Mouse (Mus musculus): ENCODE measurements around the gene Aaas. TPM values are rescaled to one million over a fixed set of nuclear protein-coding genes. Genes with fewer than 3 reads are reported as not detected.
A peak's percentile ranks its signal among the peaks of the same experiment; 100 is the strongest.
"Not testable (repeated sequence)": the region's sequence is repeated elsewhere in the genome, so short reads cannot be mapped to it uniquely, and the experiment has no call there.

The Aaas gene
- polyA plus RNA-seq, 1 experiment = not detected

GRCm38 (mm10) chr15:102352177-102352576, 1.6 kb upstream of the Aaas start:
- H3K27ac ChIP-seq (ENCODE audit: insufficient read depth, low read depth, low read length) = no peak overlapping the region
- no peak for TF ChIP-seq POLR2A (IDR thresholded peaks at IDR 0.05; ENCODE audit: insufficient read depth, low read depth, low read length)
- TF ChIP-seq CTCF (IDR thresholded peaks at IDR 0.05; ENCODE audit: insufficient read depth, low read depth, low read length) = no peak
- 64% methylated on average over 2 of the region's 2 CpGs for WGBS
- no peak overlapping the region for H3K4me3 ChIP-seq (ENCODE audit: insufficient read depth, low read depth, low read length)
- peaks cover 12% of the 10 kb centered on the region for H3K4me1 ChIP-seq (ENCODE audit: control insufficient read depth, insufficient read depth, low read length)

DNA sequence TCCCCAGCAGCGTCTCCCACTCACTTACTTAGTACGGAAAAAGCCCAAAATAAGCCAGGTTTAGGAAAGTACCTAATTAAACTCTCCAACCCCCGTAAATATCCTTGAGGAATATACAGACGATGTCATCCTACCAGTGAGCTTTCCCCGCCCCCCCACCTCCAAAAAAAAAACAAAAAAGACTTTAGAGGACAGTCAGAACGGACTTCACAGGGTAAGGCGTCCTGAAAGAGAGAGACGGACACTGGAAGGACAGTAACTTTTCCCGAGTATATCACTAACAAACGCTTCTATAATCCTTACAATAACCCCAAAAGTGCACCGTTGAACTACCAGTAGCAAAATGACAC, 346 bp upstream of the Aaas start:
- 4% methylated on average over 11 of the region's 11 CpGs for WGBS
- no peak overlapping the region for H3K27ac ChIP-seq (ENCODE audit: insufficient read depth, low read depth, low read length)
- peak overlapping the region; percentile 20; the same call in 1 of the 2 replicates for H3K4me3 ChIP-seq (ENCODE audit: insufficient read depth, low read depth, low read length)
- TF ChIP-seq CTCF (IDR thresholded peaks at IDR 0.05; ENCODE audit: insufficient read depth, low read depth, low read length) (no peak), POLR2A (IDR thresholded peaks at IDR 0.05; ENCODE audit: insufficient read depth, low read depth, low read length) (no peak)
- peaks cover 8% of the 10 kb centered on the region; the same call in 1 of the 2 replicates for H3K4me1 ChIP-seq (ENCODE audit: control insufficient read depth, insufficient read depth, low read length)

GRCm38 (mm10) chr15:102346444-102346843, 4.1 kb downstream of the Aaas start:
- Histone ChIP-seq H3K4me3 (ENCODE audit: insufficient read depth, low read depth, low read length) (no peak overlapping the region), H3K27ac (ENCODE audit: insufficient read depth, low read depth, low read length) (no peak overlapping the region), H3K4me1 (ENCODE audit: control insufficient read depth, insufficient read depth, low read length) (no peaks in the 10 kb centered on the region)
- 88% methylated on average over 4 of the region's 4 CpGs for WGBS
- TF ChIP-seq CTCF (IDR thresholded peaks at IDR 0.05; ENCODE audit: insufficient read depth, low read depth, low read length) (no peak), POLR2A (IDR thresholded peaks at IDR 0.05; ENCODE audit: insufficient read depth, low read depth, low read length) (no peak)

DNA sequence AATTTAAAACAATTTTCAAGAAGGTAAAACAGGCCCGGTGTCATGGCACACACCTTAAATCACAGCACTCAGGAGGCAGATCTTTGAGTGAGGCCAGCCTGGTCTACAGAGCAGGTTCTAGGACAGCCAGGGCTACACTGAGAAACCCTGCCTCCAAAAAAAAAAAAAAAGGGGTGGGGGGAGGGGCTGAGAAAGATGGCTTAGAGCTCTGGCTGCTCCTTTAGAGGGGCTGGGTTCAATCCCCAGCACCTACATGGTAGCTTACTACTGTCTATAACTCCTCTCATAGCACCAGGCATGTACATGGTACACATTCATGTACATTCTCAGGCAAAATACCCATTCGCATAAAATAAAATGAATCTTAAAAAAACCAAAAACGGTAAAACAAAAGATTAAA, 6.1 kb downstream of the Aaas start:
- no peak overlapping the region for H3K27ac ChIP-seq (ENCODE audit: insufficient read depth, low read depth, low read length)
- 95% methylated on average over 3 of the region's 3 CpGs for WGBS
- TF ChIP-seq POLR2A (IDR thresholded peaks at IDR 0.05; ENCODE audit: insufficient read depth, low read depth, low read length) = no peak
- TF ChIP-seq CTCF (IDR thresholded peaks at IDR 0.05; ENCODE audit: insufficient read depth, low read depth, low read length) = no peak
- H3K4me3 ChIP-seq (ENCODE audit: insufficient read depth, low read depth, low read length) = no peak overlapping the region
- no peaks in the 10 kb centered on the region for H3K4me1 ChIP-seq (ENCODE audit: control insufficient read depth, insufficient read depth, low read length)

- Histone ChIP-seq H3K4me3 (ENCODE audit: insufficient read depth, low read depth, low read length) (no peak overlapping the region), H3K27ac (ENCODE audit: insufficient read depth, low read depth, low read length) (no peak overlapping the region), H3K4me1 (ENCODE audit: control insufficient read depth, insufficient read depth, low read length) (no peaks in the 10 kb centered on the region)
- TF ChIP-seq POLR2A (IDR thresholded peaks at IDR 0.05; ENCODE audit: insufficient read depth, low read depth, low read length) = no peak
- no peak for TF ChIP-seq CTCF (IDR thresholded peaks at IDR 0.05; ENCODE audit: insufficient read depth, low read depth, low read length)
- WGBS = 17% methylated on average over 1 of the region's 1 CpGs
Observed at GRCm38 (mm10) chr15:102341580-102341979, 9.0 kb downstream of the Aaas start.

DNA sequence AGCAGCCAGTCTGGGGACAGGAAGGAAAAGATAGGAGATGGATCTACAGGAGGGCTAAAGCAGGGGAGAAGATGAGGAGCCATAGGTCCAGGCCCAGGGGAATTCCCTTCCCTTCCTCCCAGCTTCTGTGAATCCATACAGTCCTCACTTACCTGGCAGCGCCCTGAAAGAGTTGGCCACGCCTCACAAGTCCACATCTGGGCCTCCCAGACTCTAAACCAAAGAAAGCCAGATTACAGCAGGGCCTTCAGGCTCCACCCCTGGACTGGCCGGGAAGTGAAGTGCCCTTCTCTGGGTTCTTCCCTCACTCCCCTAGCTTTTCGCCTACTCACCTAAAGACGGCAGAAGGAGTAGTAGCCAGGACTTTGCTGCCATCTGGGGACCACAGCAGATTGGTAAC, 11.0 kb downstream of the Aaas start:
- TF ChIP-seq POLR2A (IDR thresholded peaks at IDR 0.05; ENCODE audit: insufficient read depth, low read depth, low read length) (no peak), CTCF (IDR thresholded peaks at IDR 0.05; ENCODE audit: insufficient read depth, low read depth, low read length) (no peak)
- no peak overlapping the region for H3K27ac ChIP-seq (ENCODE audit: insufficient read depth, low read depth, low read length)
- WGBS = 72% methylated on average over 5 of the region's 5 CpGs
- no peak overlapping the region for H3K4me3 ChIP-seq (ENCODE audit: insufficient read depth, low read depth, low read length)
- no peaks in the 10 kb centered on the region for H3K4me1 ChIP-seq (ENCODE audit: control insufficient read depth, insufficient read depth, low read length)

- Histone ChIP-seq H3K4me1 (ENCODE audit: control insufficient read depth, insufficient read depth, low read length) (peaks cover 4% of the 10 kb centered on the region), H3K27ac (ENCODE audit: insufficient read depth, low read depth, low read length) (no peak overlapping the region), H3K4me3 (ENCODE audit: insufficient read depth, low read depth, low read length) (no peak overlapping the region)
- WGBS = 88% methylated on average over 4 of the region's 4 CpGs
- TF ChIP-seq CTCF (IDR thresholded peaks at IDR 0.05; ENCODE audit: insufficient read depth, low read depth, low read length) (no peak), POLR2A (IDR thresholded peaks at IDR 0.05; ENCODE audit: insufficient read depth, low read depth, low read length) (no peak)
Observed at GRCm38 (mm10) chr15:102336946-102337345, 13.6 kb downstream of the Aaas start.

- WGBS = 92% methylated on average over 5 of the region's 5 CpGs
- not testable (repeated sequence) for H3K27ac ChIP-seq (ENCODE audit: insufficient read depth, low read depth, low read length); H3K4me1 ChIP-seq (ENCODE audit: control insufficient read depth, insufficient read depth, low read length); H3K4me3 ChIP-seq (ENCODE audit: insufficient read depth, low read depth, low read length)
Observed at GRCm38 (mm10) chr15:102335925-102336324, 14.6 kb downstream of the Aaas start.

GRCm38 (mm10) chr15:102335254-102335653, 15.3 kb downstream of the Aaas start:
- TF ChIP-seq CTCF (IDR thresholded peaks at IDR 0.05; ENCODE audit: insufficient read depth, low read depth, low read length) = no peak
- TF ChIP-seq POLR2A (IDR thresholded peaks at IDR 0.05; ENCODE audit: insufficient read depth, low read depth, low read length) = no peak
- no peak overlapping the region for H3K27ac ChIP-seq (ENCODE audit: insufficient read depth, low read depth, low read length)
- H3K4me1 ChIP-seq (ENCODE audit: control insufficient read depth, insufficient read depth, low read length) = peaks cover 9% of the 10 kb centered on the region
- 89% methylated on average over 8 of the region's 8 CpGs for WGBS
- H3K4me3 ChIP-seq (ENCODE audit: insufficient read depth, low read depth, low read length) = no peak overlapping the region

GRCm38 (mm10) chr15:102331610-102332015, 19.0 kb downstream of the Aaas start, which contains the start of gene Myg1:
TSS of gene Myg1 (plus strand) at chr15:102331709.
- Histone ChIP-seq H3K4me1 (ENCODE audit: control insufficient read depth, insufficient read depth, low read length) (peaks cover 11% of the 10 kb centered on the region), H3K27ac (ENCODE audit: insufficient read depth, low read depth, low read length) (no peak within 1 kb of the TSS), H3K4me3 (ENCODE audit: insufficient read depth, low read depth, low read length) (peak within 1 kb of the TSS; percentile 56)
- TF ChIP-seq POLR2A (IDR thresholded peaks at IDR 0.05; ENCODE audit: insufficient read depth, low read depth, low read length) (peak; percentile 56; the same call in 1 of the 2 replicates), CTCF (IDR thresholded peaks at IDR 0.05; ENCODE audit: insufficient read depth, low read depth, low read length) (no peak)
- under 1% methylated on average over 30 of the region's 30 CpGs for WGBS

Measured in olfactory bulb, adult 2 months (tissue).